Mouse (Mus musculus) lung, embryonic 14.5 days (tissue): ENCODE results near the gene Srcin1. TPM values are rescaled to one million over a fixed set of nuclear protein-coding genes. Genes with fewer than 3 reads are reported as not detected.

Source experiments
- ATAC-seq: fragments of 200-750 bp; cut with Nextera tagmentation; 2 replicates; pipeline ENCODE4 v1.8.0; 2017; ENCODE audit warnings: mild to moderate bottlenecking, moderate TSS enrichment, moderate library complexity; ENCODE audit not compliant: insufficient read depth
- DNase-seq: peaks from one replicate; pipeline ENCODE4 v3.0.0-alpha.2; 2015
- H3K27ac ChIP-seq: fragments of 300-500 bp; sonication (generic); 2 replicates; pipeline ENCODE4 v1.5.1; 2014; ENCODE audit warnings: low read depth, mild to moderate bottlenecking, moderate library complexity
- H3K27me3 ChIP-seq: fragments of 300-500 bp; sonication (generic); 2 replicates; pipeline ENCODE4 v1.6.1; 2014; ENCODE audit warnings: low read length, control low read depth; ENCODE audit not compliant: insufficient read depth
- H3K36me3 ChIP-seq: fragments of 300-500 bp; sonication (generic); 2 replicates; pipeline ENCODE4 v1.6.1; 2014; ENCODE audit warnings: control low read depth; ENCODE audit not compliant: insufficient read depth
- H3K4me1 ChIP-seq: fragments of 300-500 bp; sonication (generic); 2 replicates; pipeline ENCODE4 v1.6.1; 2014; ENCODE audit warnings: antibody characterized with exemption, control low read depth; ENCODE audit not compliant: insufficient read depth
- H3K4me2 ChIP-seq: fragments of 300-500 bp; sonication (generic); 2 replicates; pipeline ENCODE4 v1.6.1; 2014; ENCODE audit warnings: mild to moderate bottlenecking
- H3K4me3 ChIP-seq: fragments of 300-500 bp; sonication (generic); 2 replicates; pipeline ENCODE4 v1.5.1; 2014; ENCODE audit warnings: low read depth, low read length
- H3K9ac ChIP-seq: fragments of 300-500 bp; sonication (generic); 2 replicates; pipeline ENCODE4 v1.6.1; 2014
- H3K9me3 ChIP-seq: fragments of 300-500 bp; sonication (generic); 2 replicates; pipeline ENCODE4 v1.6.1; 2016; ENCODE audit warnings: low read depth, low read length, control low read depth
- CTCF ChIP-seq: IDR thresholded peaks from 2 replicates; pipeline ENCODE4 v1.5.1; 2016; ENCODE audit warnings: antibody characterized with exemption, low read depth
- WGBS: fragments of 180-500 bp; shearing (Covaris S2); extraction: QIAGEN DNeasy Blood & Tissue Kit; methylation state at CpG from one replicate; pipeline ENCODE4 v1.1.7; 2014; 5-methylcytosine and 5-hydroxymethylcytosine counted together
- polyA plus RNA-seq: library from polyadenylated mRNA; unstranded; fragments of >200 nt; fragmentation: Nextera tagmentation; extraction: Ambion mirVana; gene quantifications from 2 replicates; pipeline ENCODE4 v1.2.1, GENCODE M21; 2014

The Srcin1 gene
- polyA plus RNA-seq, 1 experiment from 2014 or later = 0.68 TPM

DNA sequence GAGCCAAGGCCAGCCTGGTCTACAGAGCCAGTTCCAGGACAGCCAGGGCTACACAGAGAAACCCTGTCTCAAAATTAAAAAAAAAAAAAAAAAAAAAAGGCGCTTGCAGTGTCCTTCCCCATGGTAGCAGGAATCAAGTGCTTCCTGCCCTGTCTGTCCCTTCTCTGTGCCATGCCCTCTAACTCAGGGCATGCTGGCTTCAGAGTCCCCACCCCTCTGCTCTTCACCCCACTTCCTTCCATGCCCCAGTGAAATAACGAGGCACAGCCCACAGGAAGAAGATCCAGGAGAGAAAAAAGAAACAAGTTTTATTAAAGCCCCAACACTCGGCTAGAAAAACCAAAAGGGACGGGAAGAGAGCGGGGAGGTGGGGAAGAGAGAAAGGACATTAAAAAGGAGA, 66.9 kb downstream of the Srcin1 start:
- Histone ChIP-seq H3K27ac (no peak overlapping the region), H3K36me3 (no peaks in the 10 kb centered on the region), H3K9me3 (no peaks in the 10 kb centered on the region), H3K27me3 (no peaks in the 10 kb centered on the region), H3K4me1 (no peaks in the 10 kb centered on the region; the same call in 1 of the 2 replicates), H3K4me3 (no peak overlapping the region), H3K9ac (no peak overlapping the region), H3K4me2 (no peak overlapping the region)
- DNase-seq = no peak
- TF ChIP-seq CTCF = no peak
- 39% methylated on average over 5 of the region's 5 CpGs for WGBS
- no peak for ATAC-seq

DNA sequence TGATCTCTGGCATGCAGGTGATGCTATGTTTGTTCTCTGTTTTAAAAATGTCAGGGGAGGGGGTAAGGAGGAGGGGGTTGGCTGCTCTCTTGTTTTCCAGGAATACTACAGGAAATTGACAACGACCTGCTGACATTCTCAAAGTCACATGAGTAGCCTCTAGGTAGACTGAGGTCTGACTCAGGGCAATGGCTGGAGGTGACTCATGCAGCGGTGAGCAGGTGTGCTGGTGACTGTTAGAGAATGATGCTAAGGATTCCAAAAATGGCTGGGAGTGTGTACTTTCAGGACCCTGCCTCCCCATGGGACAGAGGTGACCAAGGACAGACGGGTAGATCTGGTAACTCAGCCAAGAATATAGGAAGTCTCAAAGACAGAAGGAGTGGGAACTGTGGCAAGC, 67.8 kb downstream of the Srcin1 start:
- no peak for DNase-seq
- no peaks in the 10 kb centered on the region for H3K27me3 ChIP-seq
- H3K27ac ChIP-seq = no peak overlapping the region
- no peaks in the 10 kb centered on the region; the same call in 1 of the 2 replicates for H3K4me1 ChIP-seq
- no peak for ATAC-seq
- WGBS = 60% methylated on average over 3 of the region's 3 CpGs
- no peak for TF ChIP-seq CTCF
- no peaks in the 10 kb centered on the region for H3K9me3 ChIP-seq
- H3K36me3 ChIP-seq = no peaks in the 10 kb centered on the region
- H3K4me2 ChIP-seq = no peak overlapping the region
- H3K4me3 ChIP-seq = no peak overlapping the region
- no peak overlapping the region for H3K9ac ChIP-seq

- H3K36me3 ChIP-seq = peaks cover 10% of the 10 kb centered on the region
- no peak overlapping the region for H3K4me2 ChIP-seq
- ATAC-seq = no peak
- H3K9me3 ChIP-seq = no peaks in the 10 kb centered on the region
- no peaks in the 10 kb centered on the region for H3K4me1 ChIP-seq
- no peak overlapping the region for H3K27ac ChIP-seq
- peaks cover under 1% of the 10 kb centered on the region; the same call in 1 of the 2 replicates for H3K27me3 ChIP-seq
- no peak overlapping the region for H3K4me3 ChIP-seq
- DNase-seq = no peak
- 47% methylated on average over 8 of the region's 8 CpGs for WGBS
- no peak overlapping the region for H3K9ac ChIP-seq
- peak; percentile 25; the same call in 1 of the 2 replicates for TF ChIP-seq CTCF
Observed at GRCm38 (mm10) chr11:97506331-97506730, 69.7 kb downstream of the Srcin1 start.

GRCm38 (mm10) chr11:97505784-97506183, 70.2 kb downstream of the Srcin1 start:
- 70% methylated on average over 4 of the region's 4 CpGs for WGBS
- no peak for TF ChIP-seq CTCF
- H3K4me3 ChIP-seq = no peak overlapping the region

DNA sequence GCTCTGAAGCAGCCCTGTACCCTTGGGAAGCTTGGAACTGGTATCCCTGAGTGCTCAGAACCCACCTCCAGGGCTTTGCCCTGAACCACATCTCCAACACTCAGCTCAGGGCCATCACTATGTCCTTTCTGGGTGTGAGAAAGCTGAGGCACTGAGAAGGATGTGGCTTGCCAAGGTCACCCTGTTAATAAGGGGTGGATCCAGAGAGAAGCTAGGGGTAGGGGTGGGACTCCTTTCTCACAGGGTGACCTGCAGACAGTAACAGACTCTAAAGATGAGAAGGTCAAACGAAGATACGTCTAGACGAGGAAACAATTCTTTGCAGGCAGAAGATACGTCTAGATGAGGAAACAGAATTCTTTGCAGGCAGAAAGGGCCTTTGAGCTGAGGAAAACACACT, 73.1 kb downstream of the Srcin1 start:
- H3K27me3 ChIP-seq = peaks cover 31% of the 10 kb centered on the region
- no peak for ATAC-seq
- H3K27ac ChIP-seq = no peak overlapping the region
- H3K4me2 ChIP-seq = no peak overlapping the region
- H3K9me3 ChIP-seq = no peaks in the 10 kb centered on the region
- H3K4me3 ChIP-seq = no peak overlapping the region
- no peak for TF ChIP-seq CTCF
- WGBS = 73% methylated on average over 4 of the region's 4 CpGs
- H3K36me3 ChIP-seq = peaks cover 30% of the 10 kb centered on the region
- H3K9ac ChIP-seq = no peak overlapping the region
- no peaks in the 10 kb centered on the region; the same call in 1 of the 2 replicates for H3K4me1 ChIP-seq
- DNase-seq = no peak

More at GRCm38 (mm10) chr11:97505784-97506183, 70.2 kb downstream of the Srcin1 start:
- ATAC-seq = no peak
- Histone ChIP-seq H3K9ac (no peak overlapping the region), H3K4me1 (no peaks in the 10 kb centered on the region; the same call in 1 of the 2 replicates), H3K36me3 (peaks cover 16% of the 10 kb centered on the region), H3K27me3 (peaks cover 6% of the 10 kb centered on the region; the same call in 1 of the 2 replicates), H3K27ac (no peak overlapping the region), H3K4me2 (no peak overlapping the region), H3K9me3 (no peaks in the 10 kb centered on the region)
- DNase-seq = no peak

DNA sequence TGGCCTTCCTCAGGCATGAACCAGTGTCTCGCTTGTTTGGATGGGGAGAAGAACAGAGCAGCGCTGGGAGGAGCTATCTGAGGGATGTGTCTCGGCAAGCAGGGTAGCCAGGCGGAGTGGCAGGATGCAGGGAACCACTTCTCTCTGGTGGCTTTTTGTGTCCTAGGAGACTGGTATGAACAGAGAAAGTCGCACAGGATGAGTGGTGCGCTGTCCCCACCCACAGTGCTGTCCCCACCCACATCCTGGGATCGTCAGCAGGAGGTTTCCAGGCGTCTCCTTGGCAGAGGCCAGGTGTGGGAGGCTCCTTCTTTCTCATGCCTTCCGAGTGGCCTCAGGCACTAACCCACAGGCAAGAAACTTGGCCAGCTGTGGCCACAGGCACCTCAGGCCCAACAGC, 73.6 kb downstream of the Srcin1 start:
- no peak overlapping the region for H3K27ac ChIP-seq
- 0 out of 2 replicates have a peak, but pooled peaks have one; percentile 10 for ATAC-seq
- no peaks in the 10 kb centered on the region; the same call in 1 of the 2 replicates for H3K4me1 ChIP-seq
- H3K36me3 ChIP-seq = peaks cover 35% of the 10 kb centered on the region
- no peak overlapping the region for H3K4me3 ChIP-seq
- 42% methylated on average over 9 of the region's 9 CpGs for WGBS
- no peak for TF ChIP-seq CTCF
- no peaks in the 10 kb centered on the region for H3K9me3 ChIP-seq
- peaks cover 34% of the 10 kb centered on the region for H3K27me3 ChIP-seq
- no peak for DNase-seq
- H3K9ac ChIP-seq = no peak overlapping the region
- H3K4me2 ChIP-seq = no peak overlapping the region

DNA sequence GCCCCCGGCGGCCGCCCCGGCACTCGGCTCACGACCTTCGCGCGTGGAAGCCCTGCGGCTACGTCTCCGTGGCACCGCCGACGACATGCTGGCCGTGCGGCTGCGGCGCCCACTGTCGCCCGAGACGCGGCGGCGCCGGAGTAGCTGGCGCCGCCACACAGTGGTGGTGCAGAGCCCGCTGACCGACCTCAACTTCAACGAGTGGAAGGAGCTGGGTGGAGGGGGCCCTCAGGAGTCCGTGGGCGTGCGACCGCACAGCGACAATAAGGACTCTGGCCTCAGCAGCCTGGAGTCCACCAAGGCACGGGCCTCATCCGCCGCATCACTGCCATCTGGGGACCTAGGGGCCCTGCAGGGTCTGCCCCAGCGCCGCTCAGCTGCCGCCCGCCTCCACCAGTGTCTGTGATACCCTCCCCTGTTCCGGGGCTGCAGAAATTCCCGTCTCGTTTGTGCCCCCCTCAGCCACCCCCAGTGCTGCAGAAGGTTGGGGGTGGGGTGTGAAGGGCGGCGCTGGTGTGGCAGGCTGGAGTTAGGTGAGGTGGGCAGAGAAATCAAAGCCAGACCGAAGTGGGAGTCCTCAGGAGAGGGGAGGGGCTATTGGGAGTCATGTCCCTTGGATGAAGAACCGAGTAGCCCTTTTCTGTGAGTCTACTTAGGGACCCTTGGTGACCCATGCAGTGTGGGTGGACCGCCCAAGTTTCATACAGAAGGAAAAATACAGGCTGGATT, 75.1 kb downstream of the Srcin1 start:
- H3K36me3 ChIP-seq = peaks cover 47% of the 10 kb centered on the region
- no peak for TF ChIP-seq CTCF
- WGBS = 30% methylated on average over 47 of the region's 51 CpGs
- H3K27ac ChIP-seq = no peak overlapping the region
- peak overlapping the region; percentile 59 for H3K4me2 ChIP-seq
- ATAC-seq = peak; percentile 35; the same call in 1 of the 2 replicates
- H3K27me3 ChIP-seq = peaks cover 34% of the 10 kb centered on the region
- H3K9me3 ChIP-seq = no peaks in the 10 kb centered on the region
- no peaks in the 10 kb centered on the region; the same call in 1 of the 2 replicates for H3K4me1 ChIP-seq
- peak overlapping the region; percentile 30 for H3K4me3 ChIP-seq
- peak; percentile 22 for DNase-seq
- H3K9ac ChIP-seq = peak overlapping the region; percentile 32
